Mouse (Mus musculus): ENCODE results near the gene Foxr2. TPM values are rescaled to one million over a fixed set of nuclear protein-coding genes. Genes with fewer than 3 reads are reported as not detected.
A peak's percentile ranks its signal among the peaks of the same experiment; 100 is the strongest.

The Foxr2 gene
- total RNA-seq (2014; rRNA removed) (0.58 and 0.97 TPM in 2 replicates), polyA plus RNA-seq (2015; fragmentation: Nextera tagmentation; extraction: Ambion mirVana) (0.84 TPM in 2 replicates)

GRCm38 (mm10) chrX:153118486-153118885 lies at the start of gene Foxr2:
Foxr2 (plus strand) TSS chrX:153118786.
- Histone ChIP-seq H3K27ac (no peak within 1 kb of the TSS), H3K9ac (replicated peaks; ENCODE audit: low read length) (no peak within 1 kb of the TSS), H3K27me3 (ENCODE audit: insufficient read depth, low read length) (no peaks in the 10 kb centered on the region), H3K4me3 (ENCODE audit: low read length) (no peak within 1 kb of the TSS), H3K4me2 (ENCODE audit: low read depth, low read length) (no peak within 1 kb of the TSS), H3K4me1 (ENCODE audit: insufficient read depth, low read length) (no peaks in the 10 kb centered on the region), H3K9me3 (ENCODE audit: low read length) (no peaks in the 10 kb centered on the region), H3K36me3 (ENCODE audit: insufficient read depth, low read length) (no peaks in the 10 kb centered on the region)
- DNase-seq (ENCODE audit: low spot score) (no peak), ATAC-seq (no peak)
- TF ChIP-seq CTCF (IDR thresholded peaks at IDR 0.05; ENCODE audit: low read depth): no peak
- WGBS: 7% methylated on average over 3 of the region's 3 CpGs

- TF ChIP-seq CTCF (IDR thresholded peaks at IDR 0.05; ENCODE audit: low read depth): no peak
- 39% methylated on average over 2 of the region's 2 CpGs for WGBS
Observed at GRCm38 (mm10) chrX:153119013-153119412, 427 bp downstream of the Foxr2 start.

GRCm38 (mm10) chrX:153139734-153140515 lies 21.3 kb downstream of the Foxr2 start, which contains the start of gene Rragb:
Rragb (plus strand) TSS chrX:153139981.
- no peaks in the 10 kb centered on the region for H3K9me3 ChIP-seq (ENCODE audit: low read length)
- peak; percentile 91 for DNase-seq (ENCODE audit: low spot score)
- peak; percentile 43 for TF ChIP-seq CTCF (IDR thresholded peaks at IDR 0.05; ENCODE audit: low read depth)
- no peaks in the 10 kb centered on the region for H3K4me1 ChIP-seq (ENCODE audit: insufficient read depth, low read length)
- H3K27ac ChIP-seq: peak within 1 kb of the TSS; percentile 63
- H3K4me3 ChIP-seq (ENCODE audit: low read length): peak within 1 kb of the TSS; percentile 48
- H3K36me3 ChIP-seq (ENCODE audit: insufficient read depth, low read length): no peaks in the 10 kb centered on the region
- peak within 1 kb of the TSS; percentile 57 for H3K4me2 ChIP-seq (ENCODE audit: low read depth, low read length)
- 20% methylated on average over 47 of the region's 47 CpGs for WGBS
- H3K9ac ChIP-seq (replicated peaks; ENCODE audit: low read length): peak within 1 kb of the TSS; percentile 51
- no peaks in the 10 kb centered on the region for H3K27me3 ChIP-seq (ENCODE audit: insufficient read depth, low read length)
- peak; percentile 99 for ATAC-seq

More at GRCm38 (mm10) chrX:153119013-153119412, 427 bp downstream of the Foxr2 start:
- Histone ChIP-seq H3K9me3 (ENCODE audit: low read length) (no peaks in the 10 kb centered on the region), H3K27ac (no peak overlapping the region), H3K4me2 (ENCODE audit: low read depth, low read length) (no peak overlapping the region), H3K27me3 (ENCODE audit: insufficient read depth, low read length) (no peaks in the 10 kb centered on the region), H3K36me3 (ENCODE audit: insufficient read depth, low read length) (no peaks in the 10 kb centered on the region), H3K4me3 (ENCODE audit: low read length) (no peak overlapping the region), H3K4me1 (ENCODE audit: insufficient read depth, low read length) (no peaks in the 10 kb centered on the region), H3K9ac (replicated peaks; ENCODE audit: low read length) (no peak overlapping the region)
- ATAC-seq: no peak
- DNase-seq (ENCODE audit: low spot score): no peak

- H3K9me3 ChIP-seq (ENCODE audit: low read length): no peaks in the 10 kb centered on the region
- no peak overlapping the region for H3K4me3 ChIP-seq (ENCODE audit: low read length)
- no peak overlapping the region for H3K4me2 ChIP-seq (ENCODE audit: low read depth, low read length)
- H3K36me3 ChIP-seq (ENCODE audit: insufficient read depth, low read length): no peaks in the 10 kb centered on the region
- no peak for ATAC-seq
- TF ChIP-seq CTCF (IDR thresholded peaks at IDR 0.05; ENCODE audit: low read depth): peak; percentile 24; the same call in 1 of the 2 replicates
- whole genome bisulfite sequencing: 63% methylated on average over 3 of the region's 3 CpGs
- H3K9ac ChIP-seq (replicated peaks; ENCODE audit: low read length): no peak overlapping the region
- no peaks in the 10 kb centered on the region for H3K27me3 ChIP-seq (ENCODE audit: insufficient read depth, low read length)
- no peaks in the 10 kb centered on the region for H3K4me1 ChIP-seq (ENCODE audit: insufficient read depth, low read length)
- no peak overlapping the region for H3K27ac ChIP-seq
- no peak for DNase-seq (ENCODE audit: low spot score)
Observed at GRCm38 (mm10) chrX:153142656-153143055, 24.1 kb downstream of the Foxr2 start.

- Histone ChIP-seq H3K36me3 (ENCODE audit: insufficient read depth, low read length) (no peaks in the 10 kb centered on the region), H3K4me3 (ENCODE audit: low read length) (no peak overlapping the region), H3K27ac (no peak overlapping the region), H3K4me1 (ENCODE audit: insufficient read depth, low read length) (no peaks in the 10 kb centered on the region), H3K9ac (replicated peaks; ENCODE audit: low read length) (no peak overlapping the region), H3K4me2 (ENCODE audit: low read depth, low read length) (no peak overlapping the region), H3K9me3 (ENCODE audit: low read length) (no peaks in the 10 kb centered on the region), H3K27me3 (ENCODE audit: insufficient read depth, low read length) (no peaks in the 10 kb centered on the region)
- ATAC-seq: no peak
- no peak for DNase-seq (ENCODE audit: low spot score)
- TF ChIP-seq CTCF (IDR thresholded peaks at IDR 0.05; ENCODE audit: low read depth): no peak
- 8% methylated on average over 1 of the region's 1 CpGs for WGBS
Observed at GRCm38 (mm10) chrX:153151766-153152165, 33.2 kb downstream of the Foxr2 start.

GRCm38 (mm10) chrX:153155322-153155721 lies 36.7 kb downstream of the Foxr2 start:
- 55% methylated on average over 3 of the region's 3 CpGs for WGBS
- Histone ChIP-seq H3K36me3 (ENCODE audit: insufficient read depth, low read length) (no peaks in the 10 kb centered on the region), H3K27ac (no peak overlapping the region), H3K9me3 (ENCODE audit: low read length) (no peaks in the 10 kb centered on the region), H3K4me2 (ENCODE audit: low read depth, low read length) (no peak overlapping the region), H3K4me1 (ENCODE audit: insufficient read depth, low read length) (no peaks in the 10 kb centered on the region), H3K4me3 (ENCODE audit: low read length) (no peak overlapping the region), H3K9ac (replicated peaks; ENCODE audit: low read length) (no peak overlapping the region), H3K27me3 (ENCODE audit: insufficient read depth, low read length) (no peaks in the 10 kb centered on the region)
- DNase-seq (ENCODE audit: low spot score): peak; percentile 22
- no peak for ATAC-seq
- peak; percentile 61 for TF ChIP-seq CTCF (IDR thresholded peaks at IDR 0.05; ENCODE audit: low read depth)

GRCm38 (mm10) chrX:153174786-153175185 lies 56.2 kb downstream of the Foxr2 start:
- no peaks in the 10 kb centered on the region for H3K4me1 ChIP-seq (ENCODE audit: insufficient read depth, low read length)
- no peaks in the 10 kb centered on the region for H3K9me3 ChIP-seq (ENCODE audit: low read length)
- no peaks in the 10 kb centered on the region for H3K27me3 ChIP-seq (ENCODE audit: insufficient read depth, low read length)
- DNase-seq (ENCODE audit: low spot score): no peak
- TF ChIP-seq CTCF (IDR thresholded peaks at IDR 0.05; ENCODE audit: low read depth): peak; percentile 44; the same call in 1 of the 2 replicates
- no peaks in the 10 kb centered on the region for H3K36me3 ChIP-seq (ENCODE audit: insufficient read depth, low read length)
- H3K9ac ChIP-seq (replicated peaks; ENCODE audit: low read length): no peak overlapping the region
- WGBS: 4% methylated on average over 1 of the region's 1 CpGs
- H3K4me2 ChIP-seq (ENCODE audit: low read depth, low read length): no peak overlapping the region
- no peak for ATAC-seq
- no peak overlapping the region for H3K27ac ChIP-seq
- H3K4me3 ChIP-seq (ENCODE audit: low read length): no peak overlapping the region

Data from hindbrain, postnatal 0 days (tissue).